Mouse (Mus musculus) lung, embryonic 16.5 days (tissue): ENCODE results near the gene Tbc1d24. TPM values are rescaled to one million over a fixed set of nuclear protein-coding genes. Genes with fewer than 3 reads are reported as not detected.
"Not testable (repeated sequence)": the region's sequence is repeated elsewhere in the genome, so short reads cannot be mapped to it uniquely, and the experiment has no call there.

Experiments
- ATAC-seq: fragments of 200-750 bp; cut with Nextera tagmentation; 2 replicates; pipeline ENCODE4 v1.8.0; 2017; ENCODE audit warnings: low read depth, mild to moderate bottlenecking, moderate library complexity
- H3K27ac ChIP-seq: fragments of 300-500 bp; sonication (generic); 2 replicates; pipeline ENCODE4 v1.5.1; 2014; ENCODE audit warnings: mild to moderate bottlenecking, control low read depth, low read length
- H3K27me3 ChIP-seq: fragments of 300-500 bp; sonication (generic); 2 replicates; pipeline ENCODE4 v1.6.1; 2014; ENCODE audit warnings: low read depth, low read length, mixed read lengths; ENCODE audit not compliant: control insufficient read depth, insufficient read depth
- H3K36me3 ChIP-seq: fragments of 300-500 bp; sonication (generic); 2 replicates; pipeline ENCODE4 v1.6.1; 2014; ENCODE audit warnings: low read length; ENCODE audit not compliant: control insufficient read depth, insufficient read depth
- H3K4me1 ChIP-seq: fragments of 300-500 bp; sonication (generic); replicated peaks from 2 replicates; pipeline ENCODE4 v1.6.1; 2014; ENCODE audit warnings: low read length, mixed read lengths; ENCODE audit not compliant: control insufficient read depth, insufficient read depth
- H3K4me2 ChIP-seq: fragments of 300-500 bp; sonication (generic); 2 replicates; pipeline ENCODE4 v1.6.1; 2014; ENCODE audit warnings: low read depth, low read length, control low read depth
- H3K4me3 ChIP-seq: fragments of 300-500 bp; sonication (generic); 2 replicates; pipeline ENCODE4 v1.5.1; 2014; ENCODE audit warnings: mild to moderate bottlenecking, low read length, control low read depth
- H3K9ac ChIP-seq: fragments of 300-500 bp; sonication (generic); 2 replicates; pipeline ENCODE4 v1.6.1; 2014; ENCODE audit warnings: low read length, control low read depth
- H3K9me3 ChIP-seq: fragments of 300-500 bp; sonication (generic); 2 replicates; pipeline ENCODE4 v1.6.1; 2016; ENCODE audit warnings: low read length; ENCODE audit not compliant: control insufficient read depth
- WGBS: fragments of 180-500 bp; shearing (Covaris S2); extraction: QIAGEN DNeasy Blood & Tissue Kit; methylation state at CpG from one replicate; pipeline ENCODE4 v1.1.7; 2014; 5-methylcytosine and 5-hydroxymethylcytosine counted together
- microRNA-seq: library from miRNA; unstranded; fragments of <30 nt; microRNA quantifications from one replicate; pipeline ENCODE4, GENCODE M21; 2016
- polyA plus RNA-seq: library from polyadenylated mRNA; unstranded; fragments of >200 nt; fragmentation: Nextera tagmentation; extraction: Ambion mirVana; gene quantifications from 2 replicates; pipeline ENCODE4 v1.2.1, GENCODE M21; 2015

Tbc1d24 gene
- polyA plus RNA-seq, 1 experiment from 2014 or later, result 4.6 TPM

- H3K27ac ChIP-seq, result no peak overlapping the region
- ATAC-seq, result no peak
- H3K9ac ChIP-seq, result no peak overlapping the region
- no peaks in the 10 kb centered on the region for H3K27me3 ChIP-seq
- peaks cover 6% of the 10 kb centered on the region; the same call in 1 of the 2 replicates for H3K4me1 ChIP-seq
- H3K4me2 ChIP-seq, result no peak overlapping the region
- no peak overlapping the region for H3K4me3 ChIP-seq
- no peaks in the 10 kb centered on the region for H3K9me3 ChIP-seq
- H3K36me3 ChIP-seq, result no peaks in the 10 kb centered on the region
Measured at GRCm38 (mm10) chr17:24134062-24134461, 71.3 kb downstream of the Tbc1d24 start.

GRCm38 (mm10) chr17:24132919-24133318, 72.4 kb downstream of the Tbc1d24 start:
- not testable (repeated sequence) for H3K4me3 ChIP-seq, H3K4me1 ChIP-seq, H3K27ac ChIP-seq, H3K36me3 ChIP-seq, H3K9me3 ChIP-seq, H3K9ac ChIP-seq, H3K27me3 ChIP-seq, H3K4me2 ChIP-seq, ATAC-seq
- 94% methylated on average over 4 of the region's 4 CpGs for WGBS

GRCm38 (mm10) chr17:24131570-24131969, 73.8 kb downstream of the Tbc1d24 start:
- Histone ChIP-seq H3K36me3 (no peaks in the 10 kb centered on the region), H3K4me2 (no peak overlapping the region), H3K27ac (no peak overlapping the region), H3K4me3 (no peak overlapping the region), H3K4me1 (peaks cover 3% of the 10 kb centered on the region; the same call in 1 of the 2 replicates), H3K27me3 (no peaks in the 10 kb centered on the region), H3K9ac (no peak overlapping the region), H3K9me3 (no peaks in the 10 kb centered on the region)
- 89% methylated on average over 3 of the region's 3 CpGs for WGBS
- ATAC-seq, result no peak

- not testable (repeated sequence) for H3K4me1 ChIP-seq, H3K9ac ChIP-seq, H3K9me3 ChIP-seq, H3K27ac ChIP-seq, H3K36me3 ChIP-seq, H3K4me2 ChIP-seq, ATAC-seq, H3K4me3 ChIP-seq, H3K27me3 ChIP-seq
- WGBS, result 83% methylated on average over 4 of the region's 4 CpGs
Measured at GRCm38 (mm10) chr17:24129246-24129645, 76.1 kb downstream of the Tbc1d24 start.

GRCm38 (mm10) chr17:24127592-24127991, 77.8 kb downstream of the Tbc1d24 start:
- no peaks in the 10 kb centered on the region for H3K36me3 ChIP-seq
- no peak overlapping the region for H3K4me3 ChIP-seq
- H3K27ac ChIP-seq, result no peak overlapping the region
- ATAC-seq, result no peak
- no peaks in the 10 kb centered on the region for H3K9me3 ChIP-seq
- no peak overlapping the region for H3K9ac ChIP-seq
- WGBS, result 89% methylated on average over 1 of the region's 1 CpGs
- H3K4me1 ChIP-seq, result peaks cover 3% of the 10 kb centered on the region; the same call in 1 of the 2 replicates
- H3K4me2 ChIP-seq, result no peak overlapping the region
- H3K27me3 ChIP-seq, result no peaks in the 10 kb centered on the region

GRCm38 (mm10) chr17:24126801-24127200, 78.6 kb downstream of the Tbc1d24 start:
- ATAC-seq, result no peak
- Histone ChIP-seq H3K4me1 (peaks cover 3% of the 10 kb centered on the region; the same call in 1 of the 2 replicates), H3K9me3 (no peaks in the 10 kb centered on the region), H3K27ac (no peak overlapping the region), H3K4me3 (no peak overlapping the region), H3K9ac (no peak overlapping the region), H3K27me3 (no peaks in the 10 kb centered on the region), H3K4me2 (no peak overlapping the region), H3K36me3 (no peaks in the 10 kb centered on the region)
- WGBS, result 70% methylated on average over 3 of the region's 3 CpGs

Small RNA genes within 50 kb of the gene (microRNA-seq; reads per million reads assigned to microRNA genes)
- gene Mir5134, result not detected
- 0.59 reads per million for gene Mir6965

Other genes with a start within 250 kb of the Tbc1d24 start
- 0.14 TPM in 1 of 2 replicates, not detected in the other for gene Prss30, start 225.0 kb downstream of the Tbc1d24 start, polyA plus RNA-seq
- gene Prss22, start 207.5 kb downstream of the Tbc1d24 start, polyA plus RNA-seq, result 1.1 and 1.5 TPM in 2 replicates
- 0.11 and 0.28 TPM in 2 replicates for gene Prss27, start 167.4 kb downstream of the Tbc1d24 start, polyA plus RNA-seq
- gene Kctd5, start 132.1 kb downstream of the Tbc1d24 start, polyA plus RNA-seq, result 53.1 and 59.4 TPM in 2 replicates
- gene Pdpk1, start 54.6 kb downstream of the Tbc1d24 start, polyA plus RNA-seq, result 33.1 and 34.9 TPM in 2 replicates
- gene Amdhd2, start 41.8 kb downstream of the Tbc1d24 start, polyA plus RNA-seq, result 30.8 TPM in 2 replicates
- 462 and 486 TPM in 2 replicates for gene Atp6v0c, start 35.9 kb downstream of the Tbc1d24 start, polyA plus RNA-seq
- gene Ntn3, start 4.0 kb upstream of the Tbc1d24 start, polyA plus RNA-seq, result 3.3 and 3.8 TPM in 2 replicates
- gene Tedc2, start 15.3 kb upstream of the Tbc1d24 start, polyA plus RNA-seq, result 11.3 and 13.0 TPM in 2 replicates
- gene Ccnf, start 45.9 kb upstream of the Tbc1d24 start, polyA plus RNA-seq, result 75.2 and 81.5 TPM in 2 replicates
- gene Abca17, start 145.5 kb upstream of the Tbc1d24 start, polyA plus RNA-seq, result 0.34 and 0.55 TPM in 2 replicates
- 40.8 and 48.4 TPM in 2 replicates for gene Abca3, start 146.4 kb upstream of the Tbc1d24 start, polyA plus RNA-seq
- 226 and 246 TPM in 2 replicates for gene Rnps1, start 209.0 kb upstream of the Tbc1d24 start, polyA plus RNA-seq
- 97.4 and 102 TPM in 2 replicates for gene Eci1, start 221.1 kb upstream of the Tbc1d24 start, polyA plus RNA-seq
- 1.6 and 2.8 TPM in 2 replicates for gene Dnase1l2, start 237.5 kb upstream of the Tbc1d24 start, polyA plus RNA-seq